Mouse (Mus musculus): ENCODE results near the gene H2-M10.4. TPM values are rescaled to one million over a fixed set of nuclear protein-coding genes. Genes with fewer than 3 reads are reported as not detected.
"Not testable (repeated sequence)": the region's sequence is repeated elsewhere in the genome, so short reads cannot be mapped to it uniquely, and the experiment has no call there.

The H2-M10.4 gene
- polyA plus RNA-seq (2015; fragmentation: Nextera tagmentation; extraction: Ambion mirVana): not detected in 2 replicates

- no peaks in the 10 kb centered on the region for H3K27me3 ChIP-seq (replicated peaks)
- H3K4me3 ChIP-seq: no peak within 1 kb of the TSS
- no peak for ATAC-seq (replicated peaks)
- H3K4me2 ChIP-seq: no peak within 1 kb of the TSS
- no peak within 1 kb of the TSS for H3K9ac ChIP-seq
- no peaks in the 10 kb centered on the region for H3K36me3 ChIP-seq (replicated peaks)
- H3K9me3 ChIP-seq: no peaks in the 10 kb centered on the region
- H3K27ac ChIP-seq: no peak within 1 kb of the TSS
- 96% methylated on average over 7 of the region's 7 CpGs for WGBS
- no peaks in the 10 kb centered on the region for H3K4me1 ChIP-seq
Measured at GRCm38 (mm10) chr17:36462234-36462633, at the start of gene H2-M10.4. Gene H2-M10.4, minus strand, starts transcription at chr17:36462334.

DNA sequence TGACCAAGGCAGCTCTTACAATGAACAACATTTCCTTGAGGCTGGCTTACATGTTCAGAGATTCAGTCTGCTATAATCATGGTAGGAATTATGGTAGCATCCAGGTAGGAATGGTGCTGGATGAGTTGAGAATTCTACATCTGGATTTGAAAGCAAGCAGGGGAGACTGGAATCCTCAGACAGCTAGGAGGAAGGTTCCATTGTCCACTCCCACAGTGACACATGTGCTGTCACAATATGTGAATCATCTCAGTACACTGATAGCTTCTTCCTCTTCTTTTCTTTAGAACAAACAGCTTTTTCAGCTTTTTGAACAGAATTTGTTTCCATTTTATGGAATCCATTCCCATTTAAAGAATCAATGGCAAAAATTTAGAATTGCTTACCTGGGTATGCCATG is 41.8 kb upstream of the H2-M10.4 start:
- no peaks in the 10 kb centered on the region for H3K36me3 ChIP-seq (replicated peaks)
- H3K4me3 ChIP-seq: no peak overlapping the region
- no peak overlapping the region for H3K4me2 ChIP-seq
- H3K4me1 ChIP-seq: no peaks in the 10 kb centered on the region
- H3K27ac ChIP-seq: no peak overlapping the region
- no peaks in the 10 kb centered on the region for H3K9me3 ChIP-seq
- H3K27me3 ChIP-seq (replicated peaks): no peaks in the 10 kb centered on the region
- no peak overlapping the region for H3K9ac ChIP-seq
- ATAC-seq (replicated peaks): no peak

- H3K4me2 ChIP-seq: no peak overlapping the region
- no peaks in the 10 kb centered on the region for H3K9me3 ChIP-seq
- no peak overlapping the region for H3K4me3 ChIP-seq
- H3K27me3 ChIP-seq (replicated peaks): no peaks in the 10 kb centered on the region
- H3K4me1 ChIP-seq: no peaks in the 10 kb centered on the region
- no peak overlapping the region for H3K9ac ChIP-seq
- no peak for ATAC-seq (replicated peaks)
- no peak overlapping the region for H3K27ac ChIP-seq
- no peaks in the 10 kb centered on the region for H3K36me3 ChIP-seq (replicated peaks)
- WGBS: 71% methylated on average over 1 of the region's 1 CpGs
Measured at GRCm38 (mm10) chr17:36500435-36500834, 38.3 kb upstream of the H2-M10.4 start.

DNA sequence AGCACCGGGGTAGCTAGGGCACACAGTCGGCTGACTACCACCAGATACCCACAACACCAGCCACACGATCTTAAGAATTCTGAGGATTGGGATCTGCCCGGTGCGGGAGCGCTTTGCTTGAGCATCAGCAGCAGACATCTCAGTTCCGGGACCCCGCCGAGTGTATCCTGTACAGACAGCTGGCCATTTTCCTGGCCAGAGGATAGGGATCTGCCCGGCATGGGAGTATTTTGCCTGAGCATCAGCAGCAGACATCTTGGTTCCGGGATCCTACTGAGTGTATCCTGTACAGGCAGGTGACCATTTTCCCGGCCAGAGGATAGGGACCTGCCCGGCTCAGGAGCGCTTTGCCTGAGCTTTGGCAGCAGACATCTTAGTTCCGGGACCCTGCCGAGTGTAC is 26.0 kb upstream of the H2-M10.4 start:
- not testable (repeated sequence) for H3K9me3 ChIP-seq; H3K9ac ChIP-seq; H3K27me3 ChIP-seq (replicated peaks); H3K4me2 ChIP-seq; ATAC-seq (replicated peaks); H3K27ac ChIP-seq; H3K4me1 ChIP-seq; H3K36me3 ChIP-seq (replicated peaks); H3K4me3 ChIP-seq
- 96% methylated on average over 16 of the region's 16 CpGs for WGBS

GRCm38 (mm10) chr17:36486687-36487230 is 24.6 kb upstream of the H2-M10.4 start:
- Histone ChIP-seq H3K36me3 (replicated peaks) (no peaks in the 10 kb centered on the region), H3K27ac (no peak overlapping the region), H3K9ac (no peak overlapping the region), H3K27me3 (replicated peaks) (no peaks in the 10 kb centered on the region), H3K4me2 (no peak overlapping the region), H3K4me3 (no peak overlapping the region), H3K4me1 (no peaks in the 10 kb centered on the region), H3K9me3 (no peaks in the 10 kb centered on the region)
- ATAC-seq (replicated peaks): no peak
- WGBS: 77% methylated on average over 1 of the region's 1 CpGs

DNA sequence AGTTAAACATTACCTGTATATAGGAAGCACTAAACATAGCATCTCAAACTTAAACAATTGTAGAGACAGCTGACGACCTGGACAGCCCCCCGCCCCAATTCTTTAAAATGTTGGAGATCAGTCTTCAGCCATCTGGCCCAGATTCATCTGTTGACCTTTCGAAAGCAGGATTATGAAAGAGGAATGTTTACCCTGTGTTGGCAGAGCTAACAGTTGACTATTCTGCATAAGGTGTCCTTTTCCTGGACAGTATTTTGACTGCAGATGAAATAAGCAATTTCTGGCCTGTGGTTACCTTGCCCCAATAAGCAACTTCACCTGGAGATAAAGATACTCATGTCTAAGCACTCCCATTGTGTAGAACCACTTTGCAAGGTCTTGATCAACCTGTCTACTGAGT is 21.7 kb upstream of the H2-M10.4 start:
- Histone ChIP-seq H3K27ac (no peak overlapping the region), H3K4me3 (no peak overlapping the region)

DNA sequence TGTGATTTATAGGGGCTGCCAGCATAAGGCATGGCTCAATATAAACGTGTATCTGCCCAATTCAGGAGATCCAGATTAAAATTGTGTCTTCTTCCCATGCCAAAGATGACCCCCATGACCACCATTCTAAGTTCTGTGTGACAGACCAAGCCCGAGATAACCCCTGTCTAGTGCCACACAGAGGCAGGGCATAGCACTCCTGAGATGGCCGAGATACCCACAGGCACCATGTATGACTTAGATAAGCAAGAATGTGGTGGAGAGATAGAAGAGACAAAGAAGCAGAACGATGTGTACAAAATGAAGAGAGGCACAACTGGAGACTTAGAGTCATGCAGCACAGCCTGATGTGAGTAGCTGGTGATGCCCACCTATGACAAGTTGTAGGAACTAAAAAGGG is 5.9 kb downstream of the H2-M10.4 start:
- WGBS: 76% methylated on average over 4 of the region's 4 CpGs
- ATAC-seq (replicated peaks): no peak

More for the DNA sequence above, 21.7 kb upstream of the H2-M10.4 start:
- Histone ChIP-seq H3K36me3 (replicated peaks) (no peaks in the 10 kb centered on the region), H3K4me1 (no peaks in the 10 kb centered on the region), H3K27me3 (replicated peaks) (no peaks in the 10 kb centered on the region), H3K9me3 (no peaks in the 10 kb centered on the region), H3K4me2 (no peak overlapping the region), H3K9ac (no peak overlapping the region)
- 83% methylated on average over 3 of the region's 3 CpGs for WGBS
- no peak for ATAC-seq (replicated peaks)

DNA sequence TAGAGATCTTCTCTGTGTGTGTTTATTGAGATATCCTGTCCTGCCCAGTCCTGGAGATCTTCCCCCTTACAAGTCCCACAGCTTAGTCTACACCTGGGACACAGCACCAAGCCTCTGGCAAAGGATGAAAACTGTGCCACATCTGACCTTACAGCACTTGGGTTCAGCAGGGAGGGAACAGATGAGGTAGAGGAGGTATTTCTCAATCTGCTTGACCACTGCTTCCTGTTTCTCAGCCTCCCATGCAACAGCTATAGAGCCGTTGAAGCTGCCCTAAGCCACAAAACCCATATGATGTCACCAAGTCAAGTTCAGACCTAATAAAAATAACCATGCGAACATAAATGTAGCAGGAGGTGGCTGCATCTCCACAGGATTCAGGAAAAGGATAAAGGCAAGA is 30.7 kb downstream of the H2-M10.4 start:
- Histone ChIP-seq H3K9ac (no peak overlapping the region), H3K4me3 (no peak overlapping the region), H3K36me3 (replicated peaks) (no peaks in the 10 kb centered on the region), H3K4me1 (no peaks in the 10 kb centered on the region), H3K9me3 (no peaks in the 10 kb centered on the region), H3K4me2 (no peak overlapping the region), H3K27me3 (replicated peaks) (no peaks in the 10 kb centered on the region), H3K27ac (no peak overlapping the region)
- no peak for ATAC-seq (replicated peaks)
- WGBS: 87% methylated on average over 2 of the region's 2 CpGs

More for the DNA sequence above, 5.9 kb downstream of the H2-M10.4 start:
- Histone ChIP-seq H3K4me3 (no peak overlapping the region), H3K9ac (no peak overlapping the region), H3K27me3 (replicated peaks) (no peaks in the 10 kb centered on the region), H3K4me2 (no peak overlapping the region), H3K4me1 (no peaks in the 10 kb centered on the region), H3K36me3 (replicated peaks) (no peaks in the 10 kb centered on the region), H3K27ac (no peak overlapping the region), H3K9me3 (no peaks in the 10 kb centered on the region)

- H3K4me1 ChIP-seq: no peaks in the 10 kb centered on the region
- no peaks in the 10 kb centered on the region for H3K27me3 ChIP-seq (replicated peaks)
- peak; percentile 60 for ATAC-seq (replicated peaks)
- no peaks in the 10 kb centered on the region for H3K36me3 ChIP-seq (replicated peaks)
- no peaks in the 10 kb centered on the region for H3K9me3 ChIP-seq
- no peak overlapping the region for H3K9ac ChIP-seq
- no peak overlapping the region for H3K4me3 ChIP-seq
- no peak overlapping the region for H3K4me2 ChIP-seq
- no peak overlapping the region for H3K27ac ChIP-seq
- 22% methylated on average over 4 of the region's 4 CpGs for WGBS
Measured at GRCm38 (mm10) chr17:36418091-36418754, 43.9 kb downstream of the H2-M10.4 start.

DNA sequence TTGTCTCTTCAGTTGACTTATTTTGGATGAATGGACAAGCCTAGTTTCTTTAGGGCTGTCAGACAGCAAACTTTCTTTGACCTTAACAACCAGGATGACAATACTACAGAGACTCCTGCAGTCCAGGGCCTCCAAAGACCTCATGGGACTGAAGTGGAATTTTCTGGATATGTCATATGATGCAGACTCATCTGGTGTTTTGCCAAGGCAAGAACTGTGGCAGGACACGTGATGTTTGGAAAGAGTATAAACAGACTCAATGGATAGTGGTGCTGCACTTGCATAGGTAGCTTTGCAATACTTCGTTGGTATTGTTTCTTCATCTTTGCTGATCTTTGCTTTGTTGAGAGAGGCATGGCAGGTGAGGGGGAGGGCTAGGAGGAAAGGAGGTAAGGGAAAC is 44.7 kb downstream of the H2-M10.4 start:
- Histone ChIP-seq H3K9me3 (no peaks in the 10 kb centered on the region), H3K27ac (no peak overlapping the region), H3K4me2 (no peak overlapping the region), H3K4me3 (no peak overlapping the region), H3K27me3 (replicated peaks) (no peaks in the 10 kb centered on the region), H3K36me3 (replicated peaks) (no peaks in the 10 kb centered on the region), H3K4me1 (no peaks in the 10 kb centered on the region), H3K9ac (no peak overlapping the region)
- no peak for ATAC-seq (replicated peaks)
- 60% methylated on average over 2 of the region's 2 CpGs for WGBS

DNA sequence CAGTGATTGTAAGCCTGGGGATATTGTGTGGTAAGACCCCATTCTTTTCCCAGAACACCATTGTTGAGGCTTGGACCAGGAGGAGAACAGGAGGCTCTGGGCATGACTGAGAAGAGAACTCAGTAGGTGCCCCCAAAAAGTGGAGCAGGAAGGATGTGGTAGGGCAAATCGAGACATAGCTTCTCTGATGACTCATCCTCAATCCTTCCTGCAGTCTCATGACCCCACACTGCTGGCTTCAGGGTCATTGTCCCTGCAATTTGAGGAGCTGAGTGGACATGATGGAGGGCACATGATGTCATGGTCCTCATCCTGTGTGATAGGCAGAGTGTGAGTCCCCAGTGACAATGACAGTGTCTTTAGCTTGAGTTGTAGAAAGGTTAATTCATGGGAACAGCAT is 46.7 kb downstream of the H2-M10.4 start:
- no peaks in the 10 kb centered on the region for H3K27me3 ChIP-seq (replicated peaks)
- H3K4me2 ChIP-seq: no peak overlapping the region
- no peak overlapping the region for H3K27ac ChIP-seq
- 66% methylated on average over 1 of the region's 1 CpGs for WGBS
- no peaks in the 10 kb centered on the region for H3K4me1 ChIP-seq
- H3K9ac ChIP-seq: no peak overlapping the region
- H3K36me3 ChIP-seq (replicated peaks): no peaks in the 10 kb centered on the region
- no peak for ATAC-seq (replicated peaks)
- H3K9me3 ChIP-seq: no peaks in the 10 kb centered on the region
- no peak overlapping the region for H3K4me3 ChIP-seq

GRCm38 (mm10) chr17:36414361-36414760 is 47.8 kb downstream of the H2-M10.4 start:
- WGBS: 88% methylated on average over 1 of the region's 1 CpGs
- ATAC-seq (replicated peaks): no peak
- Histone ChIP-seq H3K4me1 (no peaks in the 10 kb centered on the region), H3K27ac (no peak overlapping the region), H3K9ac (no peak overlapping the region), H3K36me3 (replicated peaks) (no peaks in the 10 kb centered on the region), H3K4me2 (no peak overlapping the region), H3K27me3 (replicated peaks) (no peaks in the 10 kb centered on the region), H3K9me3 (no peaks in the 10 kb centered on the region), H3K4me3 (no peak overlapping the region)
